Mouse (Mus musculus): ENCODE results near the gene Numbl.

- TF ChIP-seq CTCF (conservative IDR thresholded peaks at IDR 0.05; ENCODE audit: low read length) (no peak), NANOG (IDR thresholded peaks at IDR 0.05; ENCODE audit: borderline replicate concordance, low read length) (no peak), POU5F1 (IDR thresholded peaks at IDR 0.05; ENCODE audit: borderline replicate concordance, low read length) (no peak)
Observed at GRCm38 (mm10) chr7:27264761-27265160, 6.5 kb downstream of the Numbl start.

All from E14TG2a.4 (cell line).